Mouse (Mus musculus) intestine, postnatal 0 days (tissue): ENCODE measurements around the gene Nisch. TPM values are rescaled to one million over a fixed set of nuclear protein-coding genes. Genes with fewer than 3 reads are reported as not detected.
A peak's percentile ranks its signal among the peaks of the same experiment; 100 is the strongest.

ENCODE experiments used
- ATAC-seq: fragments of 200-750 bp; cut with Nextera tagmentation; 2 replicates; pipeline ENCODE4 v1.8.0; 2017; ENCODE audit warnings: mild to moderate bottlenecking, moderate TSS enrichment, moderate library complexity
- H3K27ac ChIP-seq: fragments of 300-500 bp; sonication (generic); 2 replicates; pipeline ENCODE4 v1.5.1; 2014; ENCODE audit warnings: mild to moderate bottlenecking, low read depth, low read length, moderate library complexity
- H3K27me3 ChIP-seq: fragments of 300-500 bp; sonication (generic); replicated peaks from 2 replicates; pipeline ENCODE4 v1.6.1; 2014; ENCODE audit warnings: low read length, mixed read lengths; ENCODE audit not compliant: control insufficient read depth, insufficient read depth
- H3K36me3 ChIP-seq: fragments of 300-500 bp; sonication (generic); 2 replicates; pipeline ENCODE4 v1.6.1; 2014; ENCODE audit warnings: mild to moderate bottlenecking, moderate library complexity; ENCODE audit not compliant: control insufficient read depth, insufficient read depth
- H3K4me1 ChIP-seq: fragments of 300-500 bp; sonication (generic); replicated peaks from 2 replicates; pipeline ENCODE4 v1.6.1; 2014; ENCODE audit warnings: antibody characterized with exemption, low read length, mixed read lengths; ENCODE audit not compliant: control insufficient read depth, insufficient read depth
- H3K4me2 ChIP-seq: fragments of 300-500 bp; sonication (generic); replicated peaks from 2 replicates; pipeline ENCODE4 v1.6.1; 2014; ENCODE audit warnings: low read depth, mild to moderate bottlenecking, moderate library complexity
- H3K4me3 ChIP-seq: fragments of 300-500 bp; sonication (generic); 2 replicates; pipeline ENCODE4 v1.5.1; 2014; ENCODE audit warnings: low read depth, low read length
- H3K9ac ChIP-seq: fragments of 300-500 bp; sonication (generic); 2 replicates; pipeline ENCODE4 v1.6.1; 2014; ENCODE audit warnings: mild to moderate bottlenecking, low read depth, low read length
- H3K9me3 ChIP-seq: fragments of 300-500 bp; sonication (generic); 2 replicates; pipeline ENCODE4 v1.6.1; 2016; ENCODE audit warnings: mixed run types; ENCODE audit not compliant: control insufficient read depth
- CTCF ChIP-seq: sonication (generic); IDR thresholded peaks from 2 replicates; pipeline ENCODE4 v1.5.1; 2016; ENCODE audit warnings: low read depth, mild to moderate bottlenecking, control low read depth, antibody characterized with exemption, moderate library complexity
- WGBS: fragments of 180-500 bp; shearing (Covaris S2); extraction: QIAGEN DNeasy Blood & Tissue Kit; methylation state at CpG from one replicate; pipeline ENCODE4 v1.1.7; 2014; 5-methylcytosine and 5-hydroxymethylcytosine counted together
- polyA plus RNA-seq: library from polyadenylated mRNA; unstranded; fragments of >200 nt; fragmentation: Nextera tagmentation; extraction: Ambion mirVana; gene quantifications from 2 replicates; pipeline ENCODE4 v1.2.1, GENCODE M21; 2015

Nisch gene
- polyA plus RNA-seq, 1 experiment from 2014 or later: 74.1 TPM

- no peak; the same call in 1 of the 2 replicates for ATAC-seq
- no peak overlapping the region for H3K9ac ChIP-seq
- H3K4me3 ChIP-seq: no peak overlapping the region
- H3K27me3 ChIP-seq: no peaks in the 10 kb centered on the region
- no peaks in the 10 kb centered on the region for H3K9me3 ChIP-seq
- H3K27ac ChIP-seq: no peak overlapping the region
- no peak for TF ChIP-seq CTCF
- H3K4me1 ChIP-seq: no peaks in the 10 kb centered on the region
- peaks cover 3% of the 10 kb centered on the region for H3K36me3 ChIP-seq
- WGBS: 46% methylated on average over 10 of the region's 10 CpGs
- 0 out of 2 replicates have a peak overlapping the region, but pooled peaks have one; percentile 35 for H3K4me2 ChIP-seq
These were observed 50.6 kb downstream of the Nisch start for GRCm38 (mm10) chr14:31165991-31166630.

- no peak for TF ChIP-seq CTCF
- no peaks in the 10 kb centered on the region for H3K27me3 ChIP-seq
- H3K4me2 ChIP-seq: no peak overlapping the region
- no peaks in the 10 kb centered on the region; the same call in 1 of the 2 replicates for H3K36me3 ChIP-seq
- H3K4me1 ChIP-seq: 0 out of 2 replicates have a peak, but pooled peaks cover under 1% of the 10 kb centered on the region
- H3K9ac ChIP-seq: no peak overlapping the region
- no peak for ATAC-seq
- 59% methylated on average over 7 of the region's 7 CpGs for WGBS
- no peak overlapping the region for H3K27ac ChIP-seq
- H3K4me3 ChIP-seq: no peak overlapping the region
- H3K9me3 ChIP-seq: no peaks in the 10 kb centered on the region
These were observed 51.3 kb downstream of the Nisch start for GRCm38 (mm10) chr14:31165458-31165857.

GRCm38 (mm10) chr14:31165010-31165409 is 51.7 kb downstream of the Nisch start:
- H3K9me3 ChIP-seq: no peaks in the 10 kb centered on the region
- no peaks in the 10 kb centered on the region for H3K27me3 ChIP-seq
- no peak overlapping the region for H3K4me3 ChIP-seq
- peaks cover 5% of the 10 kb centered on the region; the same call in 1 of the 2 replicates for H3K4me1 ChIP-seq
- WGBS: 74% methylated on average over 2 of the region's 2 CpGs
- TF ChIP-seq CTCF: no peak
- no peak overlapping the region for H3K9ac ChIP-seq
- no peaks in the 10 kb centered on the region; the same call in 1 of the 2 replicates for H3K36me3 ChIP-seq
- no peak for ATAC-seq
- H3K4me2 ChIP-seq: no peak overlapping the region
- H3K27ac ChIP-seq: no peak overlapping the region

GRCm38 (mm10) chr14:31164067-31164466 is 52.7 kb downstream of the Nisch start:
- TF ChIP-seq CTCF: no peak
- ATAC-seq: no peak
- Histone ChIP-seq H3K27ac (no peak overlapping the region), H3K9me3 (no peaks in the 10 kb centered on the region), H3K4me1 (peaks cover 7% of the 10 kb centered on the region; the same call in 1 of the 2 replicates), H3K4me2 (no peak overlapping the region), H3K27me3 (no peaks in the 10 kb centered on the region), H3K4me3 (no peak overlapping the region), H3K36me3 (no peaks in the 10 kb centered on the region), H3K9ac (no peak overlapping the region)
- WGBS: 70% methylated on average over 8 of the region's 8 CpGs

- 76% methylated on average over 9 of the region's 10 CpGs for WGBS
- no peak for ATAC-seq
- Histone ChIP-seq H3K4me1 (peaks cover 7% of the 10 kb centered on the region; the same call in 1 of the 2 replicates), H3K4me2 (no peak overlapping the region), H3K36me3 (peaks cover 2% of the 10 kb centered on the region; the same call in 1 of the 2 replicates), H3K27me3 (no peaks in the 10 kb centered on the region), H3K4me3 (no peak overlapping the region), H3K27ac (no peak overlapping the region), H3K9me3 (no peaks in the 10 kb centered on the region), H3K9ac (no peak overlapping the region)
- no peak for TF ChIP-seq CTCF
These were observed 55.1 kb downstream of the Nisch start for GRCm38 (mm10) chr14:31161638-31162037.

GRCm38 (mm10) chr14:31161191-31161590 is 55.6 kb downstream of the Nisch start:
- H3K4me1 ChIP-seq: peaks cover 7% of the 10 kb centered on the region; the same call in 1 of the 2 replicates
- TF ChIP-seq CTCF: no peak
- no peaks in the 10 kb centered on the region for H3K27me3 ChIP-seq
- H3K4me3 ChIP-seq: no peak overlapping the region
- no peaks in the 10 kb centered on the region for H3K9me3 ChIP-seq
- no peak overlapping the region for H3K4me2 ChIP-seq
- no peak for ATAC-seq
- 82% methylated on average over 7 of the region's 7 CpGs for WGBS
- no peak overlapping the region for H3K27ac ChIP-seq
- H3K36me3 ChIP-seq: peaks cover 2% of the 10 kb centered on the region; the same call in 1 of the 2 replicates
- H3K9ac ChIP-seq: no peak overlapping the region
